Mouse (Mus musculus) hindlimb bud, embryonic 11.5 days (tissue): ENCODE data around the gene Erg.

Source experiments
- DNase-seq: peaks from one replicate; pipeline ENCODE4 v3.0.0-alpha.2; 2012; ENCODE audit warnings: low read depth, low spot score; ENCODE audit errors: extremely low spot score

Erg gene

GRCm38 (mm10) chr16:95586311-95586602 is at the start of gene Erg:
Gene Erg, minus strand, starts transcription at chr16:95586593.
- DNase-seq: no peak

DNA sequence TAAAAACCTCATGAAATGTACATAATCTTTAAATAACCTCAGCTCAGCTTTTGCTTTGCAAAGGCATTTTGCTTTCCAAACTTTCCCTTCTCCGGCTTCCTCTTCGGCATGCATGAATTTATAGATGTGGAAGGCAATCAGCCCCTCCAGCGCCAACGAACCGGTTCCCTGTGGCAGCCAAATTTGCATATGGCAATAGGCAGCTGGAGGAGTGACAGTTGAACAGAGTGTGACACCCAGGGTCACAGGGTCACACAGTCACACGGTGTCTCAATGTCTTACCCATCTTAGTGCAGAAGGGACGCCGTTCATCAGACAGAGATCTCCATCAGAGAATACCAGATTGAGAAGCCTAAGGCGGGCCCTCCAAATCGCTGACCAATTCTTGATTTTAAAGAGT is 45.4 kb upstream of the Erg start:
- DNase-seq: no peak

DNA sequence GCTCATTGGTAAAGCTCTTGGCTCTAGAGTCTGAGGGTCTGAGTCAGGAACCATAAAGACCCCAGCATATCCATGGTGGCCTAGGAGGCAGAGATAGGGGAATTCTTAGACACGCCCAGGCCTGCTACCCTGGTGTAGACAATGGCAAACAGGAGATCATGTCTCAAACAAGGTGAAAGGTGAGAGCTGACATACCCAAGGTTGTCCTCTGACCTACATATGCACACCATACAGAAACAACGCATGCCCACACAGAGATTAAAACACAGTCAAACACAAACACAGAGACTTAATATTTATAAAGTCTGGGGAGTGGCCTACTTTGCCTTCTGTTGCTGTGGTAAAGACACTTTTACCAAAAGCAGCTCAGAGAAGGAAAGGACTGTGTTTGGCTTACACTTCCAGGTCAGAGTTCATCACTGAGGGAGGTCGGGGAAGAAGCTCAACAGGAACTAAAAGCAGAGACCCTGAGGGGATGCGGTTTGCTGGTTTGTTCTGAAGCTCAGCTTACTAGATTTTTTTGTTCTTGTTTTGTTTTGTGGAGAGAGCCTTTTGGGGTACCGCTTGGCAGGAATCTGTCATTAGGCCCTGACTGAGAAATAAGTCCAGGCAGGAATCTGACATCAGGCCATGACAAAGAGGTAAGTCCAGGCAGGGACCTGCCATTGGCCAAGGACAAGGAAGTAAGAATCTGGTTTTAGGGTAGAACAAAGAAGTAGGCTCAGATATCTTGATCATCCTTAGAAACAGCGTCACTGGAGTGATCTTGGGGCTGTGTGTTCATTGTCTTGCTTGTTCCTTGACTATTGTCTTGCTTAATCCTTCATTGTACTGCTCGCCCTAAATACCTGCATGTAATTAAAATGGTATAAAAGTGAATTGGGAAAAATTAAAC is 37.7 kb upstream of the Erg start:
- no peak for DNase-seq

DNA sequence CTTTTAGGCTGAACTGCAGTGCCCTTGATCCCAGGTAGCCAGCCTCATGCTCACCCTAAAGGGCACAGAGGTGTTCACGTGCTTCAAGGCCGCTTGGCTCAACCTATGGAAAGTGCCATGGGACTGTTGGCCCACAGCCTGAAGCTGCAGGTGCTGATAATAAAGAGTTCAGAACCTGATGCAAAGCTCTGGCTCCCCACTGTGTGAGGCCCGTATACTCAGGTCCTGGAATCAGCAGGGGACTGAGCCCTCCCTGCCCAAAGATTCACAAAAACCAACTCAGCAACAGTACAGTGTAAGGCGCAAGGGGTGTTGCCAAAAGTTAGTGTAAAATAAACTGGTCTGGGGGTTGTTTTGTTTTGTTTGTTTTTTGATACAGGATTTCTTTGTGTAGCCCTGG is 36.7 kb upstream of the Erg start:
- DNase-seq: no peak

DNA sequence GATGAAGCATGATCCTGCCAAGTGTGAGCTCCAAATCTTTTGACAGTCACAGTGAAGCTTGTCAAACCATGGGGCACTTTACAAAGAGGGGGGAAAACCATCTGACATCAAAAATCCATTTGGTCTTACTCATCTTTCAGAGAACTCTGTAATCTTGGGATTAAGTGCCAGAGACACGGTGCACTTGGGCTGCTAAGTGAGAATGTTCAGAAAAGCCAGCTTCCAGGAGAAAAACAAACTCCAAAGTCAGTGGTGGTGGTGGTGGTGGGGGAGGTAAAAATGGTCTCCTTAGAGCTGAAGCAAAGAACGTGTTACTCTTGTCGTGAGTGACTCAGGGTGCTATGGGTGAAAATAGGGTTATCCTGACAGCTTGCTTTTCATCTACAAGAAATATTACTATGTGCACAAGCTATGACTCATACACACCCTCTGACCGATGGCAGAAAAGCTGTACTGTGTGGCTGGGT is 33.5 kb upstream of the Erg start:
- DNase-seq: no peak

DNA sequence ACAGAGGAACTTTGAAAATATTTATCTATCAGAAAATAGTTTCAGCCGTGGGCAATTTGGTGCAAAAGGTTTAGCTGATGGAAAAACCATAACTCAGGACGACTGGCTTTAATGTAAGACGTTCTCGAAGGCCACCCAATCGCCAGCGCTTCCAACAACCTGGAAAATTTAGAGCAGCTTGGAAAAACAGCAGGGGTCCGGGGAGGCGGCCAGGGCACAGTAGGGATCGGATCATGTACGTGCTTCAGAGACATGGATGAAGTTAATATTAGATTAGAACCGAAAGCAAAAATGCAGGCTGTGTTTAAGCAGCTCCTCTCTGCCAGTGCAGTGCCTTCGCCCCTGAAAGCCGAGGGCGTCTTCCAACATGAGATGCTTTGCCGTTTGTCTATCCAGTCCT is 31.8 kb upstream of the Erg start:
- DNase-seq: no peak

GRCm38 (mm10) chr16:95617720-95618119 is 31.3 kb upstream of the Erg start:
- no peak for DNase-seq

GRCm38 (mm10) chr16:95615579-95615978 is 29.2 kb upstream of the Erg start:
- DNase-seq: no peak

DNA sequence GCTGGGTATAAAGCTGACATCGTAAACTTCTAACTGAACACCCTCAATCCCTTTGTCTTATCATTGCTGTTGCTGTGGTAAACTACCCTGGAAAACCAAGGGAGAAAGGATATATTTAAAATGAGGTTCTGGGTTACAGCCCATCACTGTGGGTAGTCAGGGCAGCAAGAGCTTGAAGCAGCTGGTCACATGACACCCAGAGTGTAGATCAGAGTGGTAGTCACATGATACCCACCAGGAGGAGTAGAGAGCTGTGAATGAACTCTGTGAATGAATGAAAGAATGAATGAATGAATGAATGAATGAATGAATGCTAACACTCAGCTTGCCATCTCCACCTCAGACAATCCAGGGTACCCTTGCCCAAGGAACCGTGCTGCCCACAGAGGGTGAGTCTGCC is 28.1 kb upstream of the Erg start:
- no peak for DNase-seq

- DNase-seq: no peak
Measured at GRCm38 (mm10) chr16:95611982-95612746, 25.8 kb upstream of the Erg start.

GRCm38 (mm10) chr16:95608624-95609023 is 22.2 kb upstream of the Erg start:
- no peak for DNase-seq

DNA sequence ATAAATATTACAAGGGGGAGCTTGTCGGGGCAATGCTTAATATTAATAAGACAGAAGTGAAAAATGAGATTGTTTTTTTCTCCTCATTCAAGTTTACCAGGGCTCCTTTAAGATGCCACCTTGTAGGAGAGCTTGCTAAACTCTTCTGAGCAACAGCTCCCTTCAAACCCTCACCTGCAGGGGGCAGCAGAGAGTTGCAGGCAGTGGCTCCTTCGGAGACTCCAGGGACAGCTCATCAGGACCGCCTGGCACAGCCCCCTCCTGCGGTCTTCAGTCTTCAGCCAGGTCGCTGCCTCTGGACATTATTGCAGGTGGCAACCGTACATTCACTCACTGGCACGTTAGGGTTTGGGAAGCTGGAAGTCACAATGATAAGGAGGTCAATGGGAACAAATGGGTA is 18.9 kb upstream of the Erg start:
- DNase-seq: no peak

GRCm38 (mm10) chr16:95602504-95602903 is 16.1 kb upstream of the Erg start:
- DNase-seq: no peak

DNA sequence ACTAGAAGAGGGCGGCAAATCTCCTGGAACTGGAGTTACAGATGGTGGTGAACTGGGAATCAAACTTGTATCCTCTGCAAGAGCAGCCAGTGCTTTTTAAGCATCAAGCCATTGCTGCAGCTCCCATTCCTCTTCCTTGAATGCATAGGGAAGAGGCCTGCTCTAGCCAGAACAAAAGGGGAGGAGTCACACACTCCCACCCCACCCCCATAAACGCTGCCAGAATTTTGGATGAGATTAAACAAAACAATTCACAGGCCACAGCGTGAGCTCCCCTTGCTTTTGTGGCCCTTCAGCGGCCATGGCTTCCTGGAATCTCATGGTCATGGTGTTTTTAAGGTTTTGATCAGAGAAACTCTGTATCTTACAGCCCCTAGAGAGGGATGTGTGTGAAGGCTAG is 15.4 kb upstream of the Erg start:
- DNase-seq: no peak

GRCm38 (mm10) chr16:95601219-95601580 is 14.8 kb upstream of the Erg start:
- no peak for DNase-seq

- DNase-seq: no peak
Measured at GRCm38 (mm10) chr16:95600572-95601218, 14.3 kb upstream of the Erg start.

GRCm38 (mm10) chr16:95598930-95599329 is 12.5 kb upstream of the Erg start:
- DNase-seq: no peak

DNA sequence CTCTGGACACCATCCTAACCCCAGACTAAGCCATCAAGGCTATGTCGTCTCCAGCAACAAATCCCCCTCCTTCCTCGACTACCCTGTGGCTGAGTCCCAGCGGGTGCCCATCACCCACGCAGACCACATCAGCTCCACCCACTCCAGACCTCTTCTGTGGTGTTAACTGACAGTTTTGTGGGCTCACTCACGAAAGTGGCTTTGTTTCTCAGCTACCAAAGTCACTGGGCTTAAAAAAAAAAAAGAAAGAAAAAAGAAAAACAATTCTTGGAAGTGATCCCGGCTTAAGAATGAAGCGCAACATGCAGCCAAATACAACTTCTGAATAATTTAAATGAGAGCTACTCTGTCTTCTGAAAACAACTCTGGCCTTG is 11.2 kb upstream of the Erg start:
- DNase-seq: no peak

DNA sequence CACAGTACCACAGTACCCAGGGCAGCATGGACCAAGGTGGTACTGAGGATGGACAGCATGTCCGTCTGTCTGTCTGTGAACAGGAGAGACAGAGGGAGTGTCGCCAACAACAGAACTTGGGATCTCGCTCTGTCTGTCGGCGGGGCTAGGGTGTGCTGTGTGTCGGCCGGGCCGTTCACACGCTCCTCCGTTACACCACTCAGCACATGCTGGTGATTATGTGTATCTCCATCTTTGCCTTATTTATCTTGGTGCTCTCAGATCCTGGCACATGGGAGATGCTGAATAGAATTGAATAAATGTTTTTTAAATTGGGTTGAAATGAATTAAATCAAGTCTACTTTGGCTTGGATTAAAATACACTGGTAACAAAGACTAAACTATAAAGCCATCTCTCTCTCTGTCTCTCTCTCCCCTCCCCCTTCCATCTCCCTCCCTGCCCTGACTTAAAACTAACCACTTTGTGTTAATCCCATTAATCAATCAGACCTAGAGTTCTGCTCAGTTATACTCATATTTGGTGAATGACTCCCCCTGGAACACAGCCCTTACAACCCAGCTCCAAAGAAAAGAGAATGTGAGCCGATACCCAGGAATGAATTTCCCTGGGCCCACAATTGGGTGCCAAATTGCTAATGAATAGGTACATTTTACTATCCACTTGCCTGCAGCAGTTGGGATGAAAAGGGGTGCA is 10.6 kb upstream of the Erg start:
- DNase-seq: no peak

GRCm38 (mm10) chr16:95588849-95589248 is 2.5 kb upstream of the Erg start:
- DNase-seq: no peak

DNA sequence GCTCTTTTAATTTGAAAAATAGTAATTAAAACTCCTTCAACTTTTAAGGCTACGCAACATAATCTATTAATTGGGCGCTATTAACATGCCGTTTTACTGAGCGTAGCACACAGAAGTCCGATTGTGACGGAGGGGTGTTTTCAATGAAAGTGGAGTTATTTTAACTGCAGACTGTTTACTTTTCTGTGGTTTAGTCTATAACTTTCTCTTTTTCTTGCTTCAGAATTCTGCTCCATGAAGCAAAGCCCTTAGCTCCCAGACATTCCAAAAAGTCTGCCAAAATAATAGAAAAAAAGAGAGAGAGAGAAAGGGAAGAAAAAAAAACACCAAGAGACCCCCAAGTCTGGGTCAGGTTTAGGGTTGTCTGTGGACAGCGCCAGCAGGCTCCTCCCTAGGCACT is 333 bp upstream of the Erg start:
- no peak for DNase-seq
